ENCODE assay signal across 18 mouse cellular contexts in the genomic region with DNA sequence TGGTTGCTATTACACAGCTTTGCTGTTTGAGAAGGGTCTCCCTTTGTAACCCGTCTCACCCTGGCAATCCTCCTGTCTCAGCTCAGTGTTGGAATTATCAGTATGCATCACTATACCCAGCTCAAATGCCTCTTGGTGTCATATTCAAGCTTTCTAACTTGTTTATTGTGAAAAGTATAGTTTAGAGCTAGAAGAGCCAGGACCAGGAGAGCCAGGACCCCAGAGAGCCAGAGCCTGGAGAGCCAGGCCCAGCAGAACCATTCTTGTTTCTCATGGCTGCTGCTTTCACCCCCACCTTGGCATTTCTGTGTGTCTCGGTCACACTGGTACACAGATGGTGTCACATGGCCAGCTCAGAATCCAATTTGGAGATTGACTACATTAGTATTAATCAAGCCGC.
"Had no signal": no experiment of that assay in that cellular context is flagged by ENCODE, and none has a peak within 500 bp of the region (broad histone marks: within the 10 kb centered on the region; RNA-seq: fewer than 3 reads in every experiment).

No protein-coding gene starts in this region.

- H3K27ac ChIP-seq: liver, embryonic 14.5 days; midbrain, embryonic 10.5 days; midbrain, embryonic 13.5 days; neural tube, embryonic 13.5 days; neural tube, embryonic 15.5 days had no signal

- H3K9ac ChIP-seq: liver, embryonic 14.5 days; lung, embryonic 14.5 days; midbrain, embryonic 13.5 days; neural tube, embryonic 13.5 days; neural tube, embryonic 15.5 days had no signal

- H3K4me3 ChIP-seq: midbrain, embryonic 10.5 days; midbrain, embryonic 13.5 days; myocyte; neural tube, embryonic 13.5 days; neural tube, embryonic 15.5 days had no signal

- H3K9me3 ChIP-seq: midbrain, embryonic 10.5 days; midbrain, embryonic 13.5 days; neural tube, embryonic 13.5 days; neural tube, embryonic 15.5 days had no signal

- H3K4me1 ChIP-seq: midbrain, embryonic 10.5 days; midbrain, embryonic 13.5 days; neural tube, embryonic 13.5 days; neural tube, embryonic 15.5 days had no signal

- H3K27me3 ChIP-seq: neural tube, embryonic 13.5 days; neural tube, embryonic 15.5 days had no signal

- H3K4me2 ChIP-seq: lung, embryonic 14.5 days; midbrain, embryonic 13.5 days; neural tube, embryonic 13.5 days; neural tube, embryonic 15.5 days had no signal

- H3K36me3 ChIP-seq: midbrain, embryonic 10.5 days; midbrain, embryonic 13.5 days; neural tube, embryonic 13.5 days; neural tube, embryonic 15.5 days had no signal

- ATAC-seq: midbrain, embryonic 13.5 days; midbrain, embryonic 16.5 days had no signal

- DNase-seq: lung, embryonic 14.5 days; lung, postnatal 10 days; lung, postnatal 4 days; retina, postnatal 1 day; right cerebral cortex, adult 18-20 months; right cerebral cortex, postnatal 25 days; right cerebral cortex, postnatal 4 days; spleen, adult 18-20 months; thymus, adult 18-20 months; thymus, postnatal 14 days; thymus, postnatal 36 days had no signal
